Mouse (Mus musculus): ENCODE data around the gene Unc5cl. TPM values are rescaled to one million over a fixed set of nuclear protein-coding genes. Genes with fewer than 3 reads are reported as not detected.

The Unc5cl gene
- total RNA-seq (2015; ENCODE audit: low replicate concordance) (13.4 and 20.5 TPM in 2 replicates), total RNA-seq (2017; ENCODE audit: low replicate concordance) (13.2 and 24.1 TPM in 2 replicates)

DNA sequence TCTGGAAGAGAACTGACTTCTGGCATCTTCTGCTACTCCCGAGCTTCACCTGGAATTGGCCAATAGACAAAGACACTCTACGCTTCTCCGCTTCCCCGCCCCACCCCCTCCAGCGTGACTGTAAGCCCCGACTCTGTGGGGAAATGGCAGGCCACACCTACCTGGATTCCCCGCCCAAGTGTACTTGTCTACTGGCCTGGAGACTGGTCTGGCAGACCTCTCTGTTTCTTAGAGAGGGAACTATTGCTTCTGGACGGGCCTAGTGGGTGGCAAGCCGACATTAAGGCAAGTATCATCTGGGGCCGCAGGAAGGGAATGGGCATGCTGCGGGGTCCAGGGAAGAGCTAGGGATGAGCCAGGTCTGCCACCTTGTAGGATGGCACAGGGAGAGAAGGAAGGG, at the start of gene Unc5cl:
TSS of gene Unc5cl (plus strand) at position 214 of the 400 bp plus-strand sequence.
- ATAC-seq (replicated peaks; ENCODE audit: low FRiP score, poor library complexity, severe bottlenecking) = no peak

DNA sequence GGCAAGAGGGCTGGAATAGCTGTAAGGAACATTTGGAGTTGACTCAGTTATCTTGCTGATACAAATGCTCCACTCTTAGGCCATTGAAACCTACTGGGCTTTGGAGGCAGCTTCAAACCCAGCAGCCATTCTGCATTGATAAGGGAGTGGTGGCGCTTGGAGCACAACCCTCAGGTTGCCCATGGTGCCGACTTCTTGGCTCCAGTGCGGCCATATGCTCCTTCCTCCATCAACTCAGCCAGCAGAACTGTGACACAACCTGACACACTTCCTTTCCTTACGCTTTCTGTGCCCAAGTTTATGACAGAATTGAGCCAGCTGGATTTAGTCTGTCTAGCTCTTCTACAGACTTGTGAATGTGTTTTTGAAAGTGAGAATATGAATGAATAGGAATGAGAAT, 47.5 kb upstream of the Unc5cl start:
- no peak for ATAC-seq (replicated peaks; ENCODE audit: low FRiP score, poor library complexity, severe bottlenecking)

- no peak for ATAC-seq (replicated peaks; ENCODE audit: low FRiP score, poor library complexity, severe bottlenecking)
These were observed 46.7 kb upstream of the Unc5cl start for GRCm38 (mm10) chr17:48407910-48408525.

GRCm38 (mm10) chr17:48408526-48409291, 46.0 kb upstream of the Unc5cl start:
- ATAC-seq (replicated peaks; ENCODE audit: low FRiP score, poor library complexity, severe bottlenecking) = peak; percentile 41

GRCm38 (mm10) chr17:48409380-48410298, 45.1 kb upstream of the Unc5cl start, which contains the start of the genes Nfya and Oard1:
Gene Nfya, minus strand, starts transcription at chr17:48409906.
Gene Oard1, plus strand, starts transcription at chr17:48410014.
- ATAC-seq (replicated peaks; ENCODE audit: low FRiP score, poor library complexity, severe bottlenecking) = peak; percentile 83

DNA sequence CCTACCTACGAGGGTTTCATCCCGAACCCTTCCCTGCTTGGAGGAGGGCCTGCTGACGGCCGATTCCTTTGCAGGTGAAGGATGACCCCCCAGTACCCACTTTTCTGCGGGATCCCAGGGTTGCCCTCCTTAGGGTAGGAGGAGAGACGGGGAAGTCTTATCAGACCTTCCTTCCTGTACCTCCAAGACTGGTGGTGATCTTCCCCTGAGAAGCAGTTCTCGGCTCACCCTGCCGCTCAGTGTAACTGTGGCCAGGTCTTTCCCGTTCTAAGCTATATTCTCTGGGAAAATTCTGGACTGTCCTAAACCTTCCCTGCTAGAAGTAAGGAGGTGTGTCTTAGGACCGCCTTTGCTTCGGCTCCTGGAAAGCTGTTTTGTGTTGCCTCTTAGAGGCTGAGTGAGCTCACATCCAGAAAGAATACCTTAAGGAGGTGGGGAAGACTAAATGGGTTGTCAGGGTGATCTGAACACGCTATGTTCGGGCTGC, 44.4 kb upstream of the Unc5cl start:
- ATAC-seq (replicated peaks; ENCODE audit: low FRiP score, poor library complexity, severe bottlenecking) = peak; percentile 49

DNA sequence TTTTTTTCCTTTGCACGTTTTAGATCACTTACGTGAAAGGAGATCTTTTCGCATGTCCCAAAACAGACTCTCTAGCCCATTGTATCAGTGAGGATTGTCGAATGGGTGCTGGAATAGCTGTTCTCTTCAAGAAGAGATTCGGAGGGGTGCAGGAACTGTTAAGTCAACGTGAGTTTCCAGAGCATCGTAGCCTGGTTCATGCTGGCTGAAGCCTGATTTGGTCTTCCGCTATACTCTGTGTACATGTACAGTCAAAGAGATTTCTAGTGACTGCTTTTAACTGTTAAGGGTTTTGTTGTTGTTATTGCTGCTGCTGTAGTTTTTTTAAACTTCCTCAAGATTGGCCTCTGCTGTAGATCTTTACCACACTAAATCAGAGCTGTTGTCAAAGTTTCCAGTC, 43.5 kb upstream of the Unc5cl start:
- ATAC-seq (replicated peaks; ENCODE audit: low FRiP score, poor library complexity, severe bottlenecking) = no peak

- ATAC-seq (replicated peaks; ENCODE audit: low FRiP score, poor library complexity, severe bottlenecking) = no peak
These were observed 38.7 kb upstream of the Unc5cl start for GRCm38 (mm10) chr17:48416011-48416410.

GRCm38 (mm10) chr17:48416425-48417195, 38.1 kb upstream of the Unc5cl start:
- peak; percentile 66; the same call in 1 of the 2 replicates for ATAC-seq (replicated peaks; ENCODE audit: low FRiP score, poor library complexity, severe bottlenecking)

GRCm38 (mm10) chr17:48417521-48417920, 37.2 kb upstream of the Unc5cl start:
- 0 out of 2 replicates have a peak, but pooled peaks have one; percentile 13 for ATAC-seq (replicated peaks; ENCODE audit: low FRiP score, poor library complexity, severe bottlenecking)

DNA sequence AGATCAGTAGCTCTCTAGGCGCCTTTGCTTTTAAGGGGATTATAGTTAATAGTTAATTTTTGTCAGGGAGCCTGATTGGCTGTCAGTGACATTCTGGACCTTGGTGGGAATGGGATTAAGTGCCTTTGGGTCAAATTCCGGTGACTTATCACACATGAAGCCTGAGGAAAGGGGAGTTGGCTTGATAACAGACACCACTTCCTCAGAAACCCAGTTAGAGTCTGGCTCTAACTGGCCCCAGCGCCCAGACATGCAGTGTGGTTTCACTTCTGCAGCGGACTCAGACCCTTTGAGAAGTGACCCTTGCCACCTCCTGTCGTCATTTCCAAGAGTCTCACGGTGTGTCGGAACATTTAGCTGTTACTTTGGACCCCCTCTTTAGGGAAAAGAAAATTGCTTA, 36.5 kb upstream of the Unc5cl start:
- ATAC-seq (replicated peaks; ENCODE audit: low FRiP score, poor library complexity, severe bottlenecking) = no peak

DNA sequence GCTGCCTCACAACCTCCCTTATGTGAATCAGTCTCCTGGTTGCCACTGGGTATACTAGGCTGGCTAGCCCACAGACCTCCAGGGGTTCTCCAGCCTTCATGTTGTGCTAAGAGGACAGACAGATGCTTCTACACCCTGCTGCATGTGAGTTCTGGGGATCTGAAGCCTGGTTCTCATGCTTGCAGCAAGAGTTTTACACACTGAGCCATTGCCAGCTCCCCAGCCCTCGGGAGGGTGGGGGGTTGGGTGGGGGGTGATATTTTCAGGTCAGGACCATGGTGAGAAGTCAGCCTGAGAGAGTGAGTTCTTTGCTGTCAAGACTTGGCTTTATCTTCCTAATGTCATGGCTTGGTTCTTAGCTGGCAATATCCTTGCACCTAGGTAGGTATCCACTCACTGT, 35.9 kb upstream of the Unc5cl start:
- no peak for ATAC-seq (replicated peaks; ENCODE audit: low FRiP score, poor library complexity, severe bottlenecking)

DNA sequence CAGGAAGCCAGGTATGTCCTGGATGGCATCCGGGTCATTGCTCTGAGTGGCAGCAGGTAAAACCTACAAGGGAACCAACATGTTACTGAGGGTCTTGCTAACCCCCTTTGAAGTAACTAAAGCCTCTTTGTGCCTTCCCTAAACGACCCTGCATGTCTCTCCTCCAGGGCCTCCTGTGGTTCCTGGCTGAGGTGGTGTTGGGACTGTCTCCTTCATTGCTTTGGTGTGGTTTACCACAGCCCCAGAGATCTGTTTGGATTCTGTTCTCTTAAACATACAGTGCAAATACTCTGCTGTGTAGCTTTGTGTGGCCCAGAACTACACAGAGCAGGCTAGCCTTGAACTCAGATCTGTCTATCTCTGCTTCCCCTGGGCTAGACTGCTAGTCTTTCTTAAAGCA, 35.1 kb upstream of the Unc5cl start:
- ATAC-seq (replicated peaks; ENCODE audit: low FRiP score, poor library complexity, severe bottlenecking) = no peak

- ATAC-seq (replicated peaks; ENCODE audit: low FRiP score, poor library complexity, severe bottlenecking) = no peak
These were observed 30.5 kb upstream of the Unc5cl start for GRCm38 (mm10) chr17:48424237-48424636.

GRCm38 (mm10) chr17:48425823-48426612, 28.7 kb upstream of the Unc5cl start:
- ATAC-seq (replicated peaks; ENCODE audit: low FRiP score, poor library complexity, severe bottlenecking) = no peak

DNA sequence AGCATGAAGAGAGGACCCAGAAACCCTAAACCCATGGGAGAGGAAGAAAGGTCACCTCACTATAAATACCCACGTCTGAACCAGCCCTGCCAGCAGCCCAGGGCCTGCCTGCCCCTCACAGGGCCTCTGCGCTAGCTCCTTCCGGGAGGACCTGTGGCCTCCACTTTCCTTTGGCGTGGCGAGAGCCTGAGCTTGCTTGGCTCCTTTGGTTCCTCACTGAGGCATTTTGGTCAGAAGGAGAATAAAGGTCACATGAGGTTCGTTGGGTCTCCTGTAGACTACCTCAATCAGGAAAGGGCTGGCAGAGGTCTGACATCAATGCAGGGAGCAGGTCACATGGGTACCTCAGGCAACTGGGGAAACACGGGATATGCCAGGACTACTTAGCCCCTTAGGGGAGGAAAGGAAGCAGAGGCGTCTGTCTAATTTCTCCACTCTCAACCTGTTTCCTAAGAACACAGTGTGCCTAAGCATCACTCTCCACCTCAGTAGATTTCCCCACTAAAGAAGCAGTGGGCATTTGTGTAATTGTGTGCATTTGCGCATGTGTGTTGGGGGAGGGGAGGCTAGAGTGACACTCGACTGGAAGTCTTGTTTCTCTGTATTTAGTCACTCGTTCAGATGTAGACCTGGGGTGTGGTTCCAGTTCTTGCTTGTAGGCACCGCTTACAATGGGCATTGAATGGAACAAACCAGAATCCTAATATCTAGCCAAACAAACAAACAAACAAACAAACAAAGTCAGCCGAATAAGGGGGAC, 27.5 kb upstream of the Unc5cl start:
- ATAC-seq (replicated peaks; ENCODE audit: low FRiP score, poor library complexity, severe bottlenecking) = no peak

- ATAC-seq (replicated peaks; ENCODE audit: low FRiP score, poor library complexity, severe bottlenecking) = no peak
These were observed 26.7 kb upstream of the Unc5cl start for GRCm38 (mm10) chr17:48427852-48428530.
